Mouse (Mus musculus) adrenal gland (tissue): Measurements from ENCODE around the gene Cspg4.

Experiments used
- intact Hi-C: fragments of 180-260 bp; cut with DNase I; formaldehyde crosslinking; loops from one replicate; pipeline ENCODE4 v1.15.1; 2025

Cspg4 gene

GRCm38 (mm10) chr9:56862863-56863262 lies 2.0 kb upstream of the Cspg4 start:
- intact Hi-C loops = no loop called here

- intact Hi-C loops = no loop called here
Measured at GRCm38 (mm10) chr9:56864216-56864729, 560 bp upstream of the Cspg4 start, which contains the start of gene Odf3l1. Gene Odf3l1 (minus strand): TSS chr9:56864679.

- intact Hi-C loops = no loop called here
Measured at GRCm38 (mm10) chr9:56865673-56866400, 1.0 kb downstream of the Cspg4 start.

- intact Hi-C loops = no loop called here
Measured at GRCm38 (mm10) chr9:56866430-56866829, 1.6 kb downstream of the Cspg4 start.

- intact Hi-C loops = no loop called here
Measured at GRCm38 (mm10) chr9:56868292-56868691, 3.5 kb downstream of the Cspg4 start.

- intact Hi-C loops = no loop called here
Measured at GRCm38 (mm10) chr9:56869552-56869951, 4.7 kb downstream of the Cspg4 start.

- intact Hi-C loops = no loop called here
Measured at GRCm38 (mm10) chr9:56870778-56871177, 5.9 kb downstream of the Cspg4 start.

GRCm38 (mm10) chr9:56871191-56871590 lies 6.4 kb downstream of the Cspg4 start:
- intact Hi-C loops = no loop called here

GRCm38 (mm10) chr9:56872105-56872903 lies 7.5 kb downstream of the Cspg4 start:
- intact Hi-C loops = no loop called here

- intact Hi-C loops = no loop called here
Measured at GRCm38 (mm10) chr9:56873097-56873496, 8.3 kb downstream of the Cspg4 start.

- intact Hi-C loops = no loop called here
Measured at GRCm38 (mm10) chr9:56876784-56877183, 12.0 kb downstream of the Cspg4 start.

- intact Hi-C loops = no loop called here
Measured at GRCm38 (mm10) chr9:56877284-56877683, 12.5 kb downstream of the Cspg4 start.

- intact Hi-C loops = loop anchor here (10.0 kb wide), 1 partner anchor 156 kb away; no protein-coding TSS in a partner anchor
Measured at GRCm38 (mm10) chr9:56880790-56881189, 16.0 kb downstream of the Cspg4 start.

- intact Hi-C loops = loop anchor here (10.0 kb wide), 1 partner anchor 157 kb away; no protein-coding TSS in a partner anchor
Measured at GRCm38 (mm10) chr9:56881539-56882082, 16.8 kb downstream of the Cspg4 start.

- intact Hi-C loops = loop anchor here (10.0 kb wide), 1 partner anchor 157 kb away; no protein-coding TSS in a partner anchor
Measured at GRCm38 (mm10) chr9:56882283-56882682, 17.4 kb downstream of the Cspg4 start.

GRCm38 (mm10) chr9:56882818-56883217 lies 18.0 kb downstream of the Cspg4 start:
- intact Hi-C loops = loop anchor here (10.0 kb wide), 1 partner anchor 158 kb away; no protein-coding TSS in a partner anchor

GRCm38 (mm10) chr9:56883470-56883869 lies 18.6 kb downstream of the Cspg4 start:
- intact Hi-C loops = loop anchor here (10.0 kb wide), 1 partner anchor 159 kb away; no protein-coding TSS in a partner anchor

GRCm38 (mm10) chr9:56884328-56884727 lies 19.5 kb downstream of the Cspg4 start:
- intact Hi-C loops = loop anchor here (10.0 kb wide), 1 partner anchor 160 kb away; no protein-coding TSS in a partner anchor

GRCm38 (mm10) chr9:56886113-56886512 lies 21.3 kb downstream of the Cspg4 start:
- intact Hi-C loops = loop anchor here (10.0 kb wide), 1 partner anchor 161 kb away; no protein-coding TSS in a partner anchor

- intact Hi-C loops = loop anchor here (10.0 kb wide), 1 partner anchor 162 kb away; no protein-coding TSS in a partner anchor
Measured at GRCm38 (mm10) chr9:56886601-56887000, 21.8 kb downstream of the Cspg4 start.

- intact Hi-C loops = loop anchor here (10.0 kb wide), 1 partner anchor 163 kb away; no protein-coding TSS in a partner anchor
Measured at GRCm38 (mm10) chr9:56887581-56887980, 22.7 kb downstream of the Cspg4 start.
